Mouse (Mus musculus): Measurements from ENCODE around the gene Neurl3. TPM values are rescaled to one million over a fixed set of nuclear protein-coding genes. Genes with fewer than 3 reads are reported as not detected.

Gene Neurl3
- total RNA-seq, 2 experiments from 2014 or later = 0.44 to 0.92 TPM

DNA sequence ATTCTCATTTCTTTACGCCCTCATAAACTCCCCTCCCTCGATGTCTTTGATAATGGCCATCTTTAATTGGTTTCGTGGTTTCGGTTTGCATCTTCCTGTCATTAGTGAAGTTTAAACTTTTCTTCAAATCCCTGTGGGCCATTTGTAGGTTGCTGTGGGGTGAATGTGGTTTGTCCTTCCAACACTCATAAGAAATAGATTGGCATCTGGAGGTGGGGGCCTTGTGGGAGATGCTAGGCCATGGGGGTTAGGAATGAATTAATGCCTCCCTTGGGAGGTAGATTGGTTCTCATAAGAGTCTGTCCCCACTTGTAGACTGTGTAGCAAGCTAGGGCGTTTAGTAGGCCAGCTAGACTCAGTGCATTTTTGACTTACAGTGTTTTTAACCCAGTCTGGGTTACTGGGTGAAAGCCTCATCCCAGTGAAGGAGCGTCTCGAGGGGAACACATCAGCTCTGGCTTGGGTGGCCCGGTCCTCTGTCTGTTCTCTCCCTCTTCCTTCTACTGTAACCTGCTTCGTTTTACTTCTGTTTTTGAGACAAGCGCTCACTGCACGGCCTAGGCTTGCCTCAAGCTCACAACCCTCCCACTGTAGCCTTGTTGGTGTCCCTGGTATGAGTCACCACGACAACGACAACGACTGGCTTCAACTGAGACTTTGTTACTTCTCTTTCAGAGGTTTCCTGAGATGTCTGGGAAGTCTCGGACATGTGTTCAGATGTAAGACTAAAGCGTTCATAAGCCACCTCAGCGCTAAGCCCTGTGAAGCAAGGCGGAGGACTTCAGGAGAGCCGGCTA, 12.6 kb downstream of the Neurl3 start:
- no peak overlapping the region for H3K4me3 ChIP-seq
- no peak for TF ChIP-seq CTCF (conservative IDR thresholded peaks at IDR 0.05)
- H3K27ac ChIP-seq = peak overlapping the region; percentile 3; the same call in 1 of the 2 replicates
- no peak for DNase-seq (ENCODE audit: low spot score in 2 of 2)

DNA sequence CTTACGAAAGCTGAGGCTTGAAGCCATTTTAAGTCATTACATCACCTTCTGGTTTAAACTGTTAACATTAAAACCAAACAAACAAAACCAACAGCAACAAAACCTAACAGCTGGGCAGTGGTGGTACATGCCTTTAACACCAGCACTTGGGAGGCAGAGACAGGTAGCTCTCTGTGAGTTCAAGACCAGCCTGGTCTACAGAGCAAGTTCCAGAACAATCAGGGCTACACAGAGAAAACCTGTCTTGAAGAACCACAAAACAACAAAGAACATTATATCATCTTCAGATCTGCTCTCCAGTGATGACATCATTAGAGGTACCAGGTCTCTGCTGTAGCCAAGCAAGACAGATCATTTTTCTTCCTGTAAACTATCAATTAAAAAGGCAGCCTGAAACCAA, 14.1 kb downstream of the Neurl3 start:
- TF ChIP-seq CTCF (conservative IDR thresholded peaks at IDR 0.05) = no peak
- H3K27ac ChIP-seq = no peak overlapping the region
- no peak overlapping the region for H3K4me3 ChIP-seq
- no peak for DNase-seq (ENCODE audit: low spot score in 2 of 2)

DNA sequence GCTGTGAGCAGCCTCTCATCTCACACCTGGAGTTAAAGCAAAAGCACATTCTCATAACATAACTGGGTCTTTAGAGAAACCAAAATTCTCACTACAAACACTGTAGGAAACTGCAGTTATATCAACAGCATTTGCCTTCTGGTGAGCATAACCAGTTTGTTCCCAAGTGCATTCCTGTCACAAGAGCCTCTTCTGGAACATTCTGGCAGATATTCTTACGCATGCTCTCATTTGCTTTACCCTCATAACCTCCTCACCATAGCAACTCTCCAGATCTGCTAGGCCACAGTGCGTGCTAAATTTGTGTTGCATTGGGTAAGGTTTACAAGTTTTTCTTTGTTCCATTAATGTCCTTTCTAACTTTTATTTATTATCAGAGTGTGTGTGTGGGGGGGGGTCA, 15.2 kb downstream of the Neurl3 start:
- Histone ChIP-seq H3K4me3 (no peak overlapping the region), H3K27ac (no peak overlapping the region)
- TF ChIP-seq CTCF (conservative IDR thresholded peaks at IDR 0.05) = no peak
- DNase-seq (ENCODE audit: low spot score in 2 of 2) = no peak

DNA sequence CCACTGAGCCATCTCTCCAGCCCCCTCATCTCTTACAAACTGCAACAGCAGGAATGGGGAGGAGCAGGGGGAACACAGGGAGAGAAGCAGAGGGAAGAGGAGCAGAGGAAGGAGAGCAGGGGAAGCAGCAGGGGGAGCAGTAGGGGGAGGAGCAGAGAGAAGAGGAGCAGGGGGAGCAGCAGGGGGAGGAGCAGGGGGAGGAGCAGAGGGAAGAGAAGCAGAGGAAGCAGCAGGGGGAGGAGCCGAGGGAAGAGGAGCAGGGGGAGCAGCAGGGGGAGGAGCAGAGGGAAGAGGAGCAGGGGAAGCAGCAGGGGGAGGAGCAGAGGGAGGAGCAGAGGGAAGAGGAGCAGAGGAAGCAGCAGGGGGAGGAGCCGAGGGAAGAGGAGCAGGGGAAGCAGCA, 15.8 kb downstream of the Neurl3 start:
- Histone ChIP-seq H3K27ac (no peak overlapping the region), H3K4me3 (no peak overlapping the region)
- no peak for TF ChIP-seq CTCF (conservative IDR thresholded peaks at IDR 0.05)
- no peak for DNase-seq (ENCODE audit: low spot score in 2 of 2)

DNA sequence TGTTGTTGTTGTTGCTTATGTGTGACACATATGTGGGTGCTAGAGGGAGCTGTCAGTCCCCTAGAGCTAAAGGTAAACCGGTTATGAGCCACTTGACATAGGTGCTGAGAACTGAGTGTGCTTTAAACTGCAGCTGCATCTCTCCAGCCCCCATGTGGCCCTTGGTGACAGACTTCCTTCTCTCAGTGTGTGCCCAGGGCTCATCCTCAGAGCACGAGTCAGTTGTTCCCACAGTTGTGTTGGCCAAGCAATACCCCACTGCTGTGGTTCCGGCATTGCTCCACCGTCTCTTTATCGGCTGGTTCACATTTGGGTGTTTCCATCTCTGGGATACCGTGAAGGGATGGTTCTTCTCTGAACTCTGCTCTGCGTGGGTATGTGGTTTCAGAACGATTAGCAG, 17.2 kb downstream of the Neurl3 start:
- Histone ChIP-seq H3K27ac (no peak overlapping the region), H3K4me3 (no peak overlapping the region)
- DNase-seq (ENCODE audit: low spot score in 2 of 2) = no peak
- TF ChIP-seq CTCF (conservative IDR thresholded peaks at IDR 0.05) = no peak

DNA sequence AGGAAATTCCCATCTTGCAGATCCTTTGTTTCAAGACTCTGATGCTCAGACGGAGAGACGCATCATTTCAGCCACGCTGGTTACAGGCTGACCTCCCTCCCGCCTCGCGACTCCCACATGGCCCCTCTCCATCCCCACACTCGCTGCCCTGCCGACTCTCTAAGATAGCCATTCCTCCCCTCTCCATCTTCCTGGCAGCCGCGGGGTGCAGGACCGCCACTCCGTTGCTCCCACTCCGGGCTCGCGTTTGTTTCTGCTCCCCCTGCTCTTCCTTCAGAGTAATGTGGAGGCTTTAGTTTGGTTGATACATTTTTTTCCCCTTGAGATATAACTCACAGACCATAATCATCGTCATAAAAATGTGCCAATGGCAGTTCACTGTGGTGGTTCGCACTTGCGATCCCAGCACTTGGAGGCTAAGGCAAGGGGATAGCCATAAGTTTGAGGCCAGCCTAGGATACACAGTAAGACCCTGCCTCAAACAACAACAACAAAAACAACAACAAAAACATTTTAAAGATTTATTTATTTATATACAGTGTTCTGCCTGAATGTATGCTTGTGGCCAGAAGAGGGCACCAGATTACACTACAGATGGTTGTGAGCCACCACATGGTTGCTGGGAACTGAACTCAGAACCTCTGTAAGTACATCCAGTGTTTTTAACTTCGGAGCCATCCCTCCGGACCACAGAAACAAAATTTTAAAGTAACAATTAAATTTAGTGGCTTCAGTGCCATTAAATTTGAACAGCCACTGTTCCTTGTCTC, 18.4 kb downstream of the Neurl3 start:
- DNase-seq (ENCODE audit: low spot score in 2 of 2) = no peak
- peak; percentile 69 for TF ChIP-seq CTCF (conservative IDR thresholded peaks at IDR 0.05)
- H3K4me3 ChIP-seq = no peak overlapping the region
- no peak overlapping the region for H3K27ac ChIP-seq

DNA sequence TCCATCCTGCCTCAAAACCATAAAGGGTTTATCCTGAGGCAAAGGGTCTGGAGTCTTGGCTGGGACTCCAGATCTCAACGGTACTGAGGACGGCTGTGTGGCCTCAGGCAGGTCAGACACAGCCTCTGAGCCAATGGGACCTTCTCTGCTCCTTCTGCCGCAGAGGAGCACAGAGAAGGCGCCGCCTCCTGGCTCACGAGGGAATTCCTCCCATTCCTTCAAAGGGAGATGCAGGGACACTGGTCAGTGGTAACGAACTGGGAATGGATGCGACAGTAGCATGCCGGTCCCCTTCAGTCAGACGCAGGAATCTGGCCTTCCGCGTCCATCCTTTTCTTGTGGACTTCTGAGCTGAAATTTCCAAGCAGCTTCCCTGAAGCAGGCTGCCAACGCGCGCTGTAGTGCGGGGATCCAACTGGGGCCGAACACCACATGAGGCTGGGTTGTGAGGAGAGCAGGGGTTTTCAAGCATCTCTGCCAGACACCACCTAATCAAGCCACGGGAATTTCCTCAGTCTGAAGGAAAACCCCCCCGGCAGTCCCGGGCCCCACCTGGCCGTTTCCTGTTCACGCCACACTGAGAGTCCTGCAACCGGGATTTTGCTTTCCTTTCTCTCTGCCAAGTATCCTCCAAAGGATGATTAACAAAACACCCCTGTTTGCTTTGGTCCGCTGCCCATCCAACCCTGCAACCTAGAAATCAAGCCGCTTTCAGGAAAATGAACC, 19.7 kb downstream of the Neurl3 start:
- no peak overlapping the region for H3K27ac ChIP-seq
- peak overlapping the region; percentile 14; the same call in 1 of the 2 replicates for H3K4me3 ChIP-seq
- TF ChIP-seq CTCF (conservative IDR thresholded peaks at IDR 0.05) = peak; percentile 80
- DNase-seq (ENCODE audit: low spot score in 2 of 2) = no peak

DNA sequence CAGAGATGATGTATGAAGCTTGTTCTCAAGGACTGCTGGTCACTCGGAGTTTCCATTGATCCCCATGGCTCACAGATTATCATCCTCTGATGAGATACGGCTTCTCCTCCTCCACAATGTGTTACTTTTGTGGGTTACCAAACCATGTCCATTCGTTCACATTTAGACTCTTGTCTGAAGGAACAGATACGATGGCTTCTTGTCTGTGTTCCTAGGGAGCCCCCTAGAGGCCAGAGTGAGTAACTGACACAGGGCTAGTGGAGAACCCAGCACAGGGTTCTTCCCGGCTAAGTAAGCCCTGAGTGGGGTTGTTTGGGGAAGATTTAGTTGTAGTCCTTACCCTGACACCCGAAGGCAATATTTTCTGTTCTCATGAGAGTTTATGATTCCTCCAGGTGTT, 21.7 kb downstream of the Neurl3 start:
- TF ChIP-seq CTCF (conservative IDR thresholded peaks at IDR 0.05) = peak; percentile 99
- Histone ChIP-seq H3K4me3 (no peak overlapping the region), H3K27ac (no peak overlapping the region)
- peak; percentile 72 to 81 for DNase-seq (ENCODE audit: low spot score in 2 of 2)

DNA sequence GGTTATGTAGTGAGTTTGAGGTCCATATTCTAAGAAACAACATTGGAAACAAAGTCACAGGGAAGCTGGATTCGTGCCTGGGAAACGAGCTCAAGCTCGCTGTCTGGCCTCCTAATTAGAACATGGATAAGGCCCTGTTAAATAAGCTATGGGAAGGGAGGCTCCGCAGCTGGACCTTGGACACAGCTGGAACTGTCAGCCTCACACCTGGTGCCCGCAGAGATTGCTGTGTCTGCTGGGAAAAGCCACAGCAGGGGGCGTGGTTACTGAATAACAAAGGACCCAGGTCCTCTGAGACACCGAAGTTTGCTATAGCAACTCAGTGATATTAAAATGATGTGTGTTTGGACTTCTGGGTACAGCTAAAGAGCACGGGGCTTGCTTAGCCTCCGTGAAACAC, 23.1 kb downstream of the Neurl3 start:
- DNase-seq (ENCODE audit: low spot score in 2 of 2) = no peak
- TF ChIP-seq CTCF (conservative IDR thresholded peaks at IDR 0.05) = no peak
- Histone ChIP-seq H3K27ac (no peak overlapping the region), H3K4me3 (no peak overlapping the region)

DNA sequence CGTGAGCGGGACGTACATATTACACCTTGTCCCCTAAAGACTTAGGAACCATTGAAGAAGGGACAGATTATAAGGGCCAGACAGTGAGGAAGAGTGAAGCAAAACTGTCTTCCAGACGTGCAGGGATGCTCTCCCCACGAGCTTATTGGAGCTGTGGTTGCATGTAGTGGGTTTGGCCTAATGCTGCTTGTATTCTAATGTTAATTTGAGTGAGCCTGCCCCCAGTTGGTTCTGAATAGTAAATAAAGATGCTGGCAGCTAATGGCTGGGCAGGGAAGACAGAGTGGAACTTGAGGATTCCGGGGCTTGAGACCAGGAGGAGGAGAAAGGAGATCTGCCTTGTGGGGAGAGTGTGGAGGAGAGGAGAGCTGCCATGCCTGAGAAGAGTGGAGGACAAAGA, 27.8 kb downstream of the Neurl3 start:
- TF ChIP-seq CTCF (conservative IDR thresholded peaks at IDR 0.05) = no peak

DNA sequence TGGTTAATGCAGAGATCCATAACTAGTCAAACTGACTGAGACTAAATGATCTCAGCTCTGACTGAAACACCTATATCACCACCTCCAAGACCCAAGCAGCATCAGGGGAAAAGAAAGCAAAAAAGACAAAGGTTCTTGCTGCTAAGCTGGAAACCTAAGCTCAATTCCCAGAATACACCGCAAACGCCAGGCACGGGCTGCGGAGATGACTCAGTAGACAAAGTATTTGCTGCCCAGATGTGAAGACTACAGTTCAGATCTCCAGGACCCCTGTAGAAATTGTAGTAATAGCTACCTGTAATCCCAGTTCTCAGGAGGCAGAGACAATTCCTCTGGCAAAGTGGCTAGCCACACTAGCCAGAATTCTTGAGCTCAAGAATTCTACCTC, 29.7 kb downstream of the Neurl3 start:
- no peak for DNase-seq (ENCODE audit: low spot score in 2 of 2)
- Histone ChIP-seq H3K4me3 (peak overlapping the region; percentile 96; the same call in 1 of the 2 replicates), H3K27ac (no peak overlapping the region)
- TF ChIP-seq CTCF (conservative IDR thresholded peaks at IDR 0.05) = no peak

More for the DNA sequence above, 27.8 kb downstream of the Neurl3 start:
- no peak overlapping the region for H3K4me3 ChIP-seq
- no peak for DNase-seq (ENCODE audit: low spot score in 2 of 2)
- no peak overlapping the region for H3K27ac ChIP-seq

DNA sequence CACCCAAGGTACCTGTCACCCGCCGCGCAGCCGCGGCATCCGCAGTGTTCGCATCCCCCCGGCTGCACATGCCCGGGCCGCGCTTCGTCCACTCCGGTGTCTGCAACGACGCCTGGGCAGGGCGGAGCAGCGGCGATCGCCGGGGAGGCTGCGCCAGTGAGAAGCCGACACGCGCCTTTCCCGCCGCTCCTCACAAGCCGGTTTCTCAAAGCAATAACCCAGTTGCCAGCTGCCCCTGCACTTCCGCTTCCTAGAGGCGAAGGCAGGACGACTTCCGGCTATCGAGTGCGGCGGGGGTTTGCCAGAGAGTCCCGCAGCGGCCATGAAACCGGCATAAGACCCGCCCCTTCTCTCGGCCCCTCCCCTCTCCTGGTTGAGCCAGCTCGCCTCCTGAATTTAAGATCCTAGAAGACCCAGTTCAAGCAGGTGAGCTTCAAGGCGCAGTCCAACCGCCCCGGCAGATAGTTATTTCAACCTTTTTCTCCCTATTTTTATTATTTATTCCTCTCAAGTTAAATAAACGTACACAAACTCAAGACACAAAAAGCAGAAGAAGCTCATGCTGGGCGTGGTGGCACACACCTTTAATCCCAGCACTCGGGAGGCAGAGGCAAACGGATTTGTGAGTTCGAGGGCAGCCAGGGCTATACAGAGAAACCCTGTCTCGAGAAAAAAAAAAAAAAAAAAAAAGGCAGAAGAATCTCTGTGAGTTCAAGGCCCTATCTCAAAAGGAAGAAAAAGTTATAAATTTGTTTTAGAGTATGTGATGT, 30.2 kb downstream of the Neurl3 start, which contains the start of gene Uggt1:
Uggt1 (minus strand) TSS at position 663 of the 770 bp plus-strand sequence.
- Histone ChIP-seq H3K4me3 (peak within 1 kb of the TSS; percentile 96), H3K27ac (peak within 1 kb of the TSS; percentile 88)
- TF ChIP-seq CTCF (conservative IDR thresholded peaks at IDR 0.05) = peak; percentile 15; the same call in 1 of the 2 replicates
- peak; percentile 90 to 95 for DNase-seq (ENCODE audit: low spot score in 2 of 2)

All from layer of hippocampus, adult 2 months (tissue).